Mouse (Mus musculus): ENCODE results near the gene Phospho2. TPM values are rescaled to one million over a fixed set of nuclear protein-coding genes. Genes with fewer than 3 reads are reported as not detected.

The Phospho2 gene
- polyA plus RNA-seq, 1 experiment from 2014 or later: 24.4 TPM

- Histone ChIP-seq H3K9me3 (ENCODE audit: low read depth, low read length) (no peaks in the 10 kb centered on the region), H3K36me3 (ENCODE audit: insufficient read depth) (peaks cover 47% of the 10 kb centered on the region), H3K27me3 (ENCODE audit: insufficient read depth, low read length) (no peaks in the 10 kb centered on the region), H3K9ac (no peak overlapping the region), H3K4me3 (ENCODE audit: low read depth, low read length) (no peak overlapping the region), H3K4me2 (peak overlapping the region; percentile 18; the same call in 1 of the 2 replicates), H3K4me1 (ENCODE audit: insufficient read depth) (no peaks in the 10 kb centered on the region), H3K27ac (ENCODE audit: low read depth) (peak overlapping the region; percentile 58; the same call in 1 of the 2 replicates)
- TF ChIP-seq CTCF (IDR thresholded peaks at IDR 0.05; ENCODE audit: low read depth): no peak
- DNase-seq (peak; percentile 58), ATAC-seq (ENCODE audit: insufficient read depth) (no peak)
- WGBS: 26% methylated on average over 2 of the region's 2 CpGs
These were observed 37.0 kb downstream of the Phospho2 start for GRCm38 (mm10) chr2:69826380-69826779.

- H3K27ac ChIP-seq (ENCODE audit: low read depth): no peak overlapping the region
- WGBS: 22% methylated on average over 7 of the region's 7 CpGs
- H3K9me3 ChIP-seq (ENCODE audit: low read depth, low read length): no peaks in the 10 kb centered on the region
- no peak overlapping the region for H3K4me3 ChIP-seq (ENCODE audit: low read depth, low read length)
- ATAC-seq (ENCODE audit: insufficient read depth) (no peak), DNase-seq (no peak)
- no peaks in the 10 kb centered on the region for H3K27me3 ChIP-seq (ENCODE audit: insufficient read depth, low read length)
- no peak for TF ChIP-seq CTCF (IDR thresholded peaks at IDR 0.05; ENCODE audit: low read depth)
- peaks cover 57% of the 10 kb centered on the region for H3K36me3 ChIP-seq (ENCODE audit: insufficient read depth)
- no peaks in the 10 kb centered on the region for H3K4me1 ChIP-seq (ENCODE audit: insufficient read depth)
- H3K9ac ChIP-seq: no peak overlapping the region
- no peak overlapping the region for H3K4me2 ChIP-seq
These were observed 38.6 kb downstream of the Phospho2 start for GRCm38 (mm10) chr2:69828031-69828430.

- Histone ChIP-seq H3K36me3 (ENCODE audit: insufficient read depth) (peaks cover 67% of the 10 kb centered on the region), H3K9me3 (ENCODE audit: low read depth, low read length) (no peaks in the 10 kb centered on the region), H3K4me3 (ENCODE audit: low read depth, low read length) (no peak overlapping the region), H3K4me2 (no peak overlapping the region), H3K9ac (no peak overlapping the region), H3K4me1 (ENCODE audit: insufficient read depth) (no peaks in the 10 kb centered on the region), H3K27ac (ENCODE audit: low read depth) (no peak overlapping the region), H3K27me3 (ENCODE audit: insufficient read depth, low read length) (no peaks in the 10 kb centered on the region)
- DNase-seq (no peak), ATAC-seq (ENCODE audit: insufficient read depth) (no peak)
- no peak for TF ChIP-seq CTCF (IDR thresholded peaks at IDR 0.05; ENCODE audit: low read depth)
- WGBS: 70% methylated on average over 2 of the region's 2 CpGs
These were observed 40.3 kb downstream of the Phospho2 start for GRCm38 (mm10) chr2:69829680-69830079.

GRCm38 (mm10) chr2:69830116-69830515 is 40.7 kb downstream of the Phospho2 start:
- Histone ChIP-seq H3K9ac (no peak overlapping the region), H3K4me1 (ENCODE audit: insufficient read depth) (no peaks in the 10 kb centered on the region), H3K4me3 (ENCODE audit: low read depth, low read length) (no peak overlapping the region), H3K4me2 (no peak overlapping the region), H3K27me3 (ENCODE audit: insufficient read depth, low read length) (no peaks in the 10 kb centered on the region), H3K36me3 (ENCODE audit: insufficient read depth) (peaks cover 66% of the 10 kb centered on the region), H3K27ac (ENCODE audit: low read depth) (no peak overlapping the region), H3K9me3 (ENCODE audit: low read depth, low read length) (no peaks in the 10 kb centered on the region)
- ATAC-seq (ENCODE audit: insufficient read depth) (no peak), DNase-seq (no peak)
- TF ChIP-seq CTCF (IDR thresholded peaks at IDR 0.05; ENCODE audit: low read depth): no peak
- WGBS: 84% methylated on average over 8 of the region's 8 CpGs

- ATAC-seq (ENCODE audit: insufficient read depth) (no peak), DNase-seq (no peak)
- Histone ChIP-seq H3K27ac (ENCODE audit: low read depth) (no peak overlapping the region), H3K9me3 (ENCODE audit: low read depth, low read length) (no peaks in the 10 kb centered on the region), H3K9ac (no peak overlapping the region), H3K27me3 (ENCODE audit: insufficient read depth, low read length) (no peaks in the 10 kb centered on the region), H3K4me2 (no peak overlapping the region), H3K4me1 (ENCODE audit: insufficient read depth) (no peaks in the 10 kb centered on the region), H3K4me3 (ENCODE audit: low read depth, low read length) (no peak overlapping the region), H3K36me3 (ENCODE audit: insufficient read depth) (peaks cover 44% of the 10 kb centered on the region)
- WGBS: 72% methylated on average over 6 of the region's 7 CpGs
- no peak for TF ChIP-seq CTCF (IDR thresholded peaks at IDR 0.05; ENCODE audit: low read depth)
These were observed 48.0 kb downstream of the Phospho2 start for GRCm38 (mm10) chr2:69837244-69837967.

- H3K4me1 ChIP-seq (ENCODE audit: insufficient read depth): no peaks in the 10 kb centered on the region
- peaks cover 40% of the 10 kb centered on the region for H3K36me3 ChIP-seq (ENCODE audit: insufficient read depth)
- ATAC-seq (ENCODE audit: insufficient read depth) (no peak), DNase-seq (no peak)
- 45% methylated on average over 3 of the region's 3 CpGs for WGBS
- no peak overlapping the region for H3K4me2 ChIP-seq
- H3K27me3 ChIP-seq (ENCODE audit: insufficient read depth, low read length): no peaks in the 10 kb centered on the region
- no peaks in the 10 kb centered on the region for H3K9me3 ChIP-seq (ENCODE audit: low read depth, low read length)
- H3K4me3 ChIP-seq (ENCODE audit: low read depth, low read length): no peak overlapping the region
- no peak for TF ChIP-seq CTCF (IDR thresholded peaks at IDR 0.05; ENCODE audit: low read depth)
- no peak overlapping the region for H3K9ac ChIP-seq
- no peak overlapping the region for H3K27ac ChIP-seq (ENCODE audit: low read depth)
These were observed 48.6 kb downstream of the Phospho2 start for GRCm38 (mm10) chr2:69837996-69838395.

GRCm38 (mm10) chr2:69838707-69839106 is 49.3 kb downstream of the Phospho2 start:
- no peak overlapping the region for H3K9ac ChIP-seq
- no peak overlapping the region for H3K4me3 ChIP-seq (ENCODE audit: low read depth, low read length)
- H3K27ac ChIP-seq (ENCODE audit: low read depth): no peak overlapping the region
- ATAC-seq (ENCODE audit: insufficient read depth) (no peak), DNase-seq (no peak)
- H3K9me3 ChIP-seq (ENCODE audit: low read depth, low read length): no peaks in the 10 kb centered on the region
- peaks cover 33% of the 10 kb centered on the region for H3K36me3 ChIP-seq (ENCODE audit: insufficient read depth)
- H3K4me2 ChIP-seq: no peak overlapping the region
- TF ChIP-seq CTCF (IDR thresholded peaks at IDR 0.05; ENCODE audit: low read depth): no peak
- no peaks in the 10 kb centered on the region for H3K4me1 ChIP-seq (ENCODE audit: insufficient read depth)
- H3K27me3 ChIP-seq (ENCODE audit: insufficient read depth, low read length): no peaks in the 10 kb centered on the region
